Mouse (Mus musculus) bone marrow macrophage, adult 2 months (primary cell): ENCODE results near the gene Plxnd1. TPM values are rescaled to one million over a fixed set of nuclear protein-coding genes. Genes with fewer than 3 reads are reported as not detected.

ENCODE experiments used
- H3K27ac ChIP-seq: 2 replicates; pipeline ENCODE4 v1.5.1; 2012; ENCODE audit warnings: low read depth, low read length; ENCODE audit not compliant: insufficient read depth
- H3K4me1 ChIP-seq: 2 replicates; pipeline ENCODE4 v1.6.1; 2012; ENCODE audit warnings: low read length; ENCODE audit not compliant: control insufficient read depth, insufficient read depth
- H3K4me3 ChIP-seq: 2 replicates; pipeline ENCODE4 v1.5.1; 2012; ENCODE audit warnings: mild to moderate bottlenecking, low read length, moderate library complexity; ENCODE audit not compliant: insufficient read depth
- CTCF ChIP-seq: IDR thresholded peaks from 2 replicates; pipeline ENCODE4 v1.5.1; 2012; ENCODE audit warnings: low read depth, mild to moderate bottlenecking, low read length, moderate library complexity
- POLR2A ChIP-seq: IDR thresholded peaks from 2 replicates; pipeline ENCODE4 v1.6.1; 2012; ENCODE audit warnings: mild to moderate bottlenecking, low read depth, low read length, borderline replicate concordance
- polyA plus RNA-seq: library from polyadenylated mRNA; stranded (reverse); fragments of >200 nt; gene quantifications from 2 replicates; pipeline ENCODE4 v1.2.4, GENCODE M21; 2012; ENCODE audit not compliant: missing spikeins, insufficient read depth, insufficient read length

Gene Plxnd1
- polyA plus RNA-seq, 1 experiment: 222 TPM

DNA sequence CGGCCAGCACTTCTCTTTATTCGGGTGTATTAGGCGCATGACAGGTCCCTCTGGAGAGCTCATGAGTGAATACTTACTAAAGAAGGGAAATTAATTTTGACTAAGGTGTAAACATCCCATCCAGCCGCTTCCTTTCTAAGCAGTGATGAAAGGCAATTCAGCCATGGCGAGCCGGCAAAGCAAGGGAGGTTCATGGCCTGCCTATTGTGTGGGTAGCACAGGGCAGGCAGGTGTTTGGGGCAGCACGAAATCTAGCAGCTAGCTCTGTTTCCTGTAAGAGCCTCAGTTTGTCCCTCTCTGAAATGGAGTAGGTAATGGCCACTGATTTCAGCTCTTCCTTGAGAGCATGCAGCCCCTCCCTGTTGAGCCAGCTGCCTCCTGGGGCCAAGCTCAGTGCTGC is 10.2 kb downstream of the Plxnd1 start:
- Histone ChIP-seq H3K4me1 (peaks cover 59% of the 10 kb centered on the region), H3K4me3 (no peak overlapping the region)
- TF ChIP-seq CTCF (no peak), POLR2A (no peak)

DNA sequence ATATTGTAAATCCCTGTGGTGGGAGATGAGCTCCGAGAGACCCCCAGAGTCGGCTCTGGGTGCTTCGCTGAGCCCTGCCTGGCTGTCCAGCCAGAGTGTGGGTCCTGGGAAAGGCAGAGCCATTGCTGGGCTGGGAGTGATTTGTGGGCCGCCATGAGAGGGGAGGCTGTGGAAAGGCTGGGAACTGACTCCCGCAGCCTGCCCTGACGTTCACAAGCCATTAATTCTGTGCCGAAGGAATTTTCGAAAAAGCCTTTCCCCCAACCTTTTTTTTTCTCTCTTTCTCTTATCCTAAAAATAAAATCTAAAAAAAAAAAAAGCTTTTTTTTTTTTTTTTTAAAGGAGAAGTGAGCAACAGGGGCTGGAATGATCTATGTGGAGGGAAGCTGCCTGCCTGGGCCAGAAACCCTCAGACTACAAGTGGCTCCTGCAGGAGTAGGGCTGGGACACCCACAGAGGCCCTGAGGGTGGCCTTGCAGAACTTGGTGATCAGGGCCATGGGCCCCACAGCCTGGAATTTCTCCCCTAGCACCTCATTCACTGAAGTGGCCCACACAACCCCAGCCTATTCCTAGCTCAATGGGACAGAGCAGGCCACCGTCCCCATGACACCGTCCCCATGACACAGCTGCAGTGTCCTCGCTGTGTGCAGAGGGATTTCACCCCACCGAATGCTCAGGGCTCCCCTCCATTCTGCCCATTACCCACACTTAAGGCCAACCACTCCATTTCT is 11.3 kb downstream of the Plxnd1 start:
- Histone ChIP-seq H3K4me3 (no peak overlapping the region), H3K27ac (no peak overlapping the region), H3K4me1 (peaks cover 53% of the 10 kb centered on the region)
- TF ChIP-seq CTCF (no peak), POLR2A (no peak)

More for the DNA sequence above, 10.2 kb downstream of the Plxnd1 start:
- H3K27ac ChIP-seq: no peak overlapping the region

- Histone ChIP-seq H3K27ac (no peak overlapping the region), H3K4me1 (peaks cover 47% of the 10 kb centered on the region)
- TF ChIP-seq POLR2A (no peak), CTCF (no peak)
These were observed 11.9 kb downstream of the Plxnd1 start for GRCm38 (mm10) chr6:115982889-115983288.

DNA sequence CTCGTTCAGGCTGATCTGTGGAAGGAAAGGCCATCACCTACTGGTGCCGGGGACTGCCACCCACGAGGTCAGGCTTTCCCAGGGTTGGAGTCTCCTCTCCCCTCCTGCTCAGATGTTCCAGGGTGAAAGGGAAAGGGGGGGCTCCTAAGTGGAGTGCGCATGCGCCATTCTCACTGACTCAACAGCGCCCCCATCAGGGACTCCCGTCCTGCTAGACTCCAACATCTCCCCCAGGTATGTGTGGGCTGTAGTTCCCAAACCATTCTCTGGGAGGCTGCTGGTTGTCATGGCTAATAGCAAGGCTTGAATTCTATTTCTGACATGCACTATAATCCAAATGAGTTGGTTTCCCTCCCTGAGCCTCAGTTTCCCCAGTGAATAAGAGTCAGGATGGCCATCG is 16.2 kb downstream of the Plxnd1 start:
- TF ChIP-seq CTCF (0 out of 2 replicates have a peak, but pooled peaks have one; percentile 36), POLR2A (no peak)
- peaks cover 58% of the 10 kb centered on the region for H3K4me1 ChIP-seq
- H3K4me3 ChIP-seq: no peak overlapping the region
- no peak overlapping the region for H3K27ac ChIP-seq

More at GRCm38 (mm10) chr6:115982889-115983288, 11.9 kb downstream of the Plxnd1 start:
- H3K4me3 ChIP-seq: no peak overlapping the region

DNA sequence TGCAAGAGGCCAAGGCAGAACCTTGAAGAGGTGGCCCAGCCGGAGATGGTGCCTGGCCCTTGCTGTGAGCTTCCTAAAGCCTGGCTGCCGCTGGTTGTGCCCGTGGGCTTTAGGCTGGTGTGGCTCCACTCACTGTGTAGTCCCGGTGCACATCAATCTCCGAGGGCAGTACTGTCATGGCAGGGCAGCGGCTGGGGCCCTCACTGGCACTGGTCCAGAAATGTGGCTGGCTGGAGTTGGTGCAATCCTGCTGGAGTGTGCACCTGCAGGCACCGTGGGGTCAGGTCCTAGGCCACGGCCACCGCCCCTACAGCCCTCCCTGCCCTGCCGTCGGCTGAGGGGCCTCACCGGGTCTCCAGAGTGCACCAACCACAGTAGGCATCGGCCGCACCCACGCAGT is 17.0 kb downstream of the Plxnd1 start:
- TF ChIP-seq CTCF (no peak), POLR2A (no peak)
- Histone ChIP-seq H3K4me1 (peaks cover 60% of the 10 kb centered on the region), H3K27ac (no peak overlapping the region), H3K4me3 (no peak overlapping the region)

GRCm38 (mm10) chr6:115975606-115976005 is 19.2 kb downstream of the Plxnd1 start:
- Histone ChIP-seq H3K4me1 (peaks cover 68% of the 10 kb centered on the region), H3K4me3 (no peak overlapping the region), H3K27ac (peak overlapping the region; percentile 19; the same call in 1 of the 2 replicates)
- no peak for TF ChIP-seq POLR2A
- TF ChIP-seq CTCF: no peak

DNA sequence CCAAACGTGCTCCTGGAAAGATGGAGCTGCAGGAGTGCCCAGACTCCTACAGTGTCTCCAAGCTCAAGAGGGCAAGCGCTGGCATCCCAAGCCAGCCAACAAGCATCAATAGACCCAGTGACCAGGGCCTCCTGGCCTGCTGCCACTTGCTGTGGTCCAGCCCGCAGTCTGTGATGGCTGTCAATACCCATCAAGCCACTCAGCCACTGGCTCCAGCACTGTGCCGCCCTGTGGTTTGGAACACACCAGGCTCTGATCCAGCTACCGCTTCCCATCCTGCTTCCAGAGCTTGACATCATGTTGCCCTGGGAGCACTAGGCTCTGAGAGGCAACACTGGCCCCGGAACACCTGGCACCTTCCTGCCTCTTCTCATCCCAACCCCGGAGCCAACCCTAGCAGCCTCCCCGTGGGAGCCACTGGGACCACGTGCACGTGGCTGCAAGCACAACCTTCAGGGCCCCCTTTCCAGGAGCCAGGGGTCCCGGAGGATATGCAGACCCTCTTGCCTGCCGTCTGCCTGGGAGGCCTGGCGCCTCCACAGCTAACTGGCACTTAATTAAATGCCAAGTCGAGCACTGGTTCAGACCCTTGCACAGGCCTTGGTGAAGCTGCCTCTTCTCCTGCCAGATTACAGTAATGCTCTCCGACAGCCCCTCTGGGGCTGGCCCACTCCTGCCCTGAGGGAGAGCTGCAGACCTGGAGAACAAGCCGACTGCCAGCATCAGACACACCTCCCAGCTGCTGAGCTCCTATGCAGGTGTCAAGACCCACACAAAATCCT is 20.7 kb downstream of the Plxnd1 start:
- TF ChIP-seq CTCF: no peak
- no peak overlapping the region for H3K4me3 ChIP-seq
- H3K4me1 ChIP-seq: peaks cover 70% of the 10 kb centered on the region
- H3K27ac ChIP-seq: peak overlapping the region; percentile 43; the same call in 1 of the 2 replicates

DNA sequence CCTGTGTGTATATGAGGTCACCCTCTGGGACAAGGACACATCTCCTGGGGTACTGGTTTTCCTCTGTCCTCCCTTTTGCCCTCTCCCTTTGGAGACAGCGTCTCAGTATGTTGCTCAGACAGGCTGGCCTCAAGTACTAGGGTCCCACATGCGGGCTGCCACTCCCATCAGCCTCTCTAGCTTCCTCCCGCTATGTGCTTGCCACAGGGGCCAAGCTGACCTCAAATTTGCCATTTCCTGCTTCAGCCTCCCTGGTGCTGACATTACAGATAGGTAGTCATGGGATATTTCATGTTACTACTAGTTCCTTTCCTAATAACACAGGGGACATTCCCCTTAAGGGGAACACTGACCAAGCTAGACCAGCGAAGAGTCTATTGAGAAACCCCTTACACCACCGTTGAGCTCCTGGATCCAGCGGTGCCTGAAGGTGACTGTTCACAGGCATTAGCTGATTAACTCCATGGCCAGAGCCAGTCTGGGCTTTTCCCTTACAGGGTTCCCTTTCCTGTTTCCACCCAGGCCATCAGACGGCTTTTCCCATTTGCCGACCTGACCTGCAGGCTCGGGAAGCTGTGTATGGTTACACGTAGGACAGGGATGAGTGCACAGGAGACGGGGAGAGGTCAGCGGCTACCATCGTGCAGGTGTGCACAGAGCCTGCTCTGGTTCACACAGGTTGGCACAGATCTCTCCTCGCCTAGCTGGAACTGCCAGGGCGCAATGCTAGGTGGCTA is 21.5 kb downstream of the Plxnd1 start:
- peak overlapping the region; percentile 43 for H3K27ac ChIP-seq
- H3K4me1 ChIP-seq: peaks cover 69% of the 10 kb centered on the region
- TF ChIP-seq CTCF: no peak
- no peak for TF ChIP-seq POLR2A
- H3K4me3 ChIP-seq: no peak overlapping the region

GRCm38 (mm10) chr6:115972083-115972764 is 22.6 kb downstream of the Plxnd1 start:
- Histone ChIP-seq H3K4me1 (peaks cover 66% of the 10 kb centered on the region), H3K27ac (no peak overlapping the region), H3K4me3 (no peak overlapping the region)
- TF ChIP-seq POLR2A (no peak), CTCF (no peak)
